Mouse (Mus musculus) CD4-positive, CD25-positive, alpha-beta regulatory T cell, adult 4 months (primary cell): ENCODE measurements at regions not wholly inside any gene's neighbourhood (a gene's known extent, or its start where the extent isn't known, plus 50 kb on each side); places are given as distances from the start of the nearest gene placed in this dataset.
A peak's percentile ranks its signal among the peaks of the same experiment; 100 is the strongest.

ENCODE experiments used
- ATAC-seq: one replicate; pipeline ENCODE4 v1.8.0; 2017

GRCm38 (mm10) chr15:85634322-85635141 lies 52.3 kb upstream of the Wnt7b start:
- peak; percentile 92 for ATAC-seq

- no peak for ATAC-seq
Observed at GRCm38 (mm10) chr15:85635425-85635824, 53.2 kb upstream of the Wnt7b start.

DNA sequence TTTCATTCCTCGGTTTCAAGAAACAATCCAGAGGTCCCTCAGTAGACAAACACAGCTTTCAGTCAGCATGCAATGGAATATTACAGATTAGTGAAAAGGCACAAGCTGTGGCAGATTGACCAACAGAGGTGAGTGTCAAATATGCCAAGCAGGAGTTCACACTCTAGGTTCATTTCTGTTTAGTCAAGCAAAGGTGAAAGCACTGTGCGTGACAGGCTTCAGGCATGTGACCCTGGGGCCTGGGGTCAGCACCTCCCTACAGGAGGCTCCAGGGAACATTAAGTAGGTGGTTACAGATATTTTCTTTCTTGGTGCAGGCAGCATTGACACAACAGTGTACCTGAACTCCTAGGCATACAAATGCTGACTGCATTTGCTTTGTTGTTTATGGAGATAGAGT lies 57.3 kb upstream of the Wnt7b start:
- no peak for ATAC-seq

- no peak for ATAC-seq
Observed at GRCm38 (mm10) chr15:85641120-85642080, 59.1 kb upstream of the Wnt7b start.

- no peak for ATAC-seq
Observed at GRCm38 (mm10) chr15:85645396-85645795, 63.1 kb upstream of the Wnt7b start.

- peak; percentile 81 for ATAC-seq
Observed at GRCm38 (mm10) chr15:85645971-85646638, 63.8 kb upstream of the Wnt7b start.

DNA sequence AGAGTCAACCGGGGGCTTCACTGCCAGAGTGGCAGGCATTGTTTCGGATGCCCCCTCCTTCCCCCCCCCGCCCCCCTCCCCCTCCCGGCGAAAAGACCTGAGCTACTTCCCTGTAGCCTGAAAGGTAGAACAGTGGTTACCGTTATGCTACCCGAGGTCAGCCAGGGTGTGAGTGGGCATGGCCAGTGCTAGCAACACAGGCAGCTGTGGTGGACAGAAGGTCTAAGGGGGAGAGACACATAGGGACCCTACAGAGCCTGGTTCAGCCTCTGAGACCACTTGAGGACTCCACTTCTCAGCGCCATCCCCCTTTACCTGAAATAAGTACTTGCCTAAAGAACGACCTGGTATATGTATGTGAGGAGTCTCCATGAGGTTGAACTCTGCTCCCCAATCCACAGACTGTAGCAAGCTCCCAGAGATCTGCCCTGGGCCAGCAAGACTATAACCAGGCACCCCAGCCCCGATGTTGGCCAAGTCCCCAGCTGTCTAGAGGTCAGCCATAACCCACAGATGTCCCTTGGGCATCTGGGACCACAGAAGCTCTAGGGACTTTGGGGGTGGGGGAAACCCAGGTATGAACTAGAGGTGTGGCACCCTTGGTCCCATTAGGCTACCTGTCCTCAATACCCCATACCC lies 64.5 kb upstream of the Wnt7b start:
- peak; percentile 23 for ATAC-seq

- ATAC-seq, result no peak
Observed at GRCm38 (mm10) chr15:85647593-85647992, 65.3 kb upstream of the Wnt7b start.

- no peak for ATAC-seq
Observed at GRCm38 (mm10) chr15:85650241-85650640, 68.0 kb upstream of the Wnt7b start.

GRCm38 (mm10) chr15:85651718-85652420 lies 69.6 kb upstream of the Wnt7b start:
- ATAC-seq, result no peak

DNA sequence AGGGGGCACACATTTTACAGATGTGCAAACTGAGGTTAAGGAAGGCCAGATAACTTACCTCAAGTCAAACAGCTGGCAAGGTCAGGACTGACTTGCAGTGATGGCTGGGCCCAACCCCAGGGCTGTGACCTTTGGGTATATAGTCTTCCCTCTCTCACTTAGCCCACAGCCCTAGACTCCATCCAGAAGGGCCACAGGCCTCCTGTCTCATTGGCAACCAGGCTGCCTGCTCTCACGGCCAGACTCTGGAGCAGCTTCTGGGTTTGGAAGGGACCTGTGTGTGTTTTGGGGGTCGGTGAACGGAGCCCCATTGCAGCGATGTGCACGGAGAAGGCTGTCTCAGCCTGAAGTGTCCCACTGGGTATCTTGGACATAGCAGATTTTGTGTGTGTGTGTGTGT lies 70.2 kb upstream of the Wnt7b start:
- no peak for ATAC-seq

DNA sequence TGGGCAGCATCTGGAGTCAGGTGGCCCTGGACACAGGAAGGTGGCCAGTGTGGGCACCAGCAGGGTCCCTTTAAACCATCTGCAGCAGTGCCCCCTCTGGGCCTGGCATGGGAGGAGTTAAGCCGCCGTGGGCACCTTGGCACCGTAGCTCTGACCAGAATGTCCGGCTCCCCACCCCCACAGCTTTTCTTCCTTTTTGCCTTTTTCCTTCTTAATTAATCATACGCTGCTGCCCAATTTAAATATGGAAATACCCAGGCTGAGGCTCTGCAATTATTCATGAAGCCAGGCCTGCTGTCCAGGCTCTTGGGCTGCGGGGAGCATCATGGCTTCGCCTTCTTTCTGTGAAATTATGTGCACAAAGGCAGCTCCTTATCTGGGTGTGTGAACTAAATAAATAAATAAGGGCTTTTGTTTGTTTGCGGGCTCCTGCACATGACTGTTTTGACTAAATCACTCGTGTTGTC lies 70.6 kb upstream of the Wnt7b start:
- ATAC-seq, result no peak

GRCm38 (mm10) chr15:85653421-85654401 lies 71.4 kb upstream of the Wnt7b start:
- peak; percentile 80 for ATAC-seq

DNA sequence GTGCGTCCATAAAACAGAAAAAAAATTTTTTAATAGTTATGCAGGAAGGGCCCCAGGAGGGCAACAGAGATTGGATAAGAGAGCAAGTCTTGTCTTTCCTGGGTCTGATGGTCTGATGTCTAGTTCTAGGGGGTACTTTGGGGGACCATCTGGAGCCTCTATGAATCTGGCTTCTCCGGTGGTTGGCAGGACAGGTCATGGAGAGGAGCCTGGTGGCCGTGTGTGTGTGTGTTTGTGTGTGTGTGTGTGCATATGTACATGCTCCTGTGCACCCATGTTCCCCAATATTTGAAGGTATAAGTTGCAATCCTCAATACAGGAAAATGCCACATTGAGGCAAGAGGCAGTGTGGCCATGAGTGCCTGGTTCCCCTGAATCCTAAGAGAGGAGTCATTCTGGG lies 72.5 kb upstream of the Wnt7b start:
- no peak for ATAC-seq

- ATAC-seq, result no peak
Observed at GRCm38 (mm10) chr15:85655751-85656167, 73.5 kb upstream of the Wnt7b start.

DNA sequence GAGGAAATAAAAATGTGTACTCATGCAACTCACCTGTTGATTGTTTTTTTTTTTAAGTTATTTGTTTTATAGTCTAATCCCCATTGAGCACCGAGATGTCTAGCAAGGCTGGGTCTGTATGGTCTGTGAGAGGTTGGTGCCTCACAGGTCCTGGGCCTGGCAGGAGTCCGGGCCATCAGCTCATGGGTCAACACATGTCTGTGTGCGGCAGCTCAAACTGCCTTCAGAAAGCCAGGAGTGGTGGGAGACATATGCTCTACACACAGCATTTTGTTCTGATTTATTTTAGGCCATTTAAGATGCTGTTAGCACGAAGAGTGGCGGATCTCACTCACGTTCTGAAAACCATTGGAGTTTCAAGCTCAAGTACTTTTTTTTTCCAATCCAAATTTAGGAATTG lies 74.6 kb upstream of the Wnt7b start:
- ATAC-seq, result no peak

- ATAC-seq, result peak; percentile 44
Observed at GRCm38 (mm10) chr15:85657441-85657989, 75.2 kb upstream of the Wnt7b start.

- ATAC-seq, result no peak
Observed at GRCm38 (mm10) chr15:85658101-85658885, 76.0 kb upstream of the Wnt7b start.
